Mouse (Mus musculus): Measurements from ENCODE around the gene Naglu.
"Not testable (repeated sequence)": the region's sequence is repeated elsewhere in the genome, so short reads cannot be mapped to it uniquely, and the experiment has no call there.

The Naglu gene

DNA sequence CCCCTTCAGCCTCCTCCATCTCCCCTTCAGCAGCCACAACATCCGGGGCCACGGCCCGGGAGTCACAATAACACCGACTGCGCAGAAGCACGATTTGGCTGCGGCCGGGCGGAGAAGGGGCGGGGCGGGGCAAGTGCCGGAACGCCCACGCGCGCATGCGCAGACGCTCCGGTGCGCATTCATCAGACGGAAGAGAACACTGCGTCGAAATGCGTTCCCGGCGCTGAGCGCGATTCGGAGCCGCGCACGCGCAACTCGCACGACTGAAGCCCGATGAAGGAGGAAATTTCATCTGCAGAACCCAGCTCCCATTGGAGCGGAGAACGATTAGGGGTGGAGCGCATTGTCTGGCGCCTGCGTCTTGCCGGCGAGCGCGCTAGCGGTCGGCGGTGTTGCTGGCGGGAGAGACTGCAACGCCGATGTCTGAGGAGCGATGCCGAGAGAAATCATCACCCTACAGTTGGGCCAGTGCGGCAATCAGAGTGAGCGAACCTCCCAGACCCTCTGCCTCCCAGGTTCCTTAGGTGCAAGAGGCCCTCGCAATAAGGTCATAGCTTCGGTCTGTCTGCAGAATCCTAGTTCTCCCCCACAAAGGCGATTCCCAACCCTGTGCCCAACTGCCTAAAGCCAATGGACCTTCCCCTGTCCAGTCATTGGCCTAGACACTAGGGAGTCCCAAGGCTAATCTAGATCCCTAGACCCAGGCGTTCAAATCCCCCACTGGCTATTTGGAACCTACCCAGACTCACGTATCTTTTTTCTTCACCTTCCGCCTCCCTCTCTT lies 50.1 kb downstream of the Naglu start, which contains the start of the genes Retreg3 and Tubg1:
Retreg3 (minus strand) TSS at position 133 of the 784 bp plus-strand sequence.
Tubg1 (plus strand) TSS at position 178 of the 784 bp plus-strand sequence.
- CTCF ChIA-PET = interaction anchor here in 3 of 4 experiments (0.5 to 1.8 kb wide), 18 partner anchors 12 to 791 kb away, joined by 3 to 13 read pairs (median 4); partner anchors contain the start of genes Psmc3ip (in 2 of the 3), Becn1 (in 1 of the 3), Ccr10 (in 1 of the 3) and Cntd1 (in 1 of the 3)
- POLR2A ChIA-PET = interaction anchor here (0.5 to 3.5 kb wide), 73 partner anchors 9 to 1757 kb away, joined by 3 to 23 read pairs (median 4); partner anchors contain the start of genes Cntd1 (in 2 of the 4), Cntnap1 (in 2 of the 4), Coa3 (in 2 of the 4) and Mlx (in 2 of the 4)

DNA sequence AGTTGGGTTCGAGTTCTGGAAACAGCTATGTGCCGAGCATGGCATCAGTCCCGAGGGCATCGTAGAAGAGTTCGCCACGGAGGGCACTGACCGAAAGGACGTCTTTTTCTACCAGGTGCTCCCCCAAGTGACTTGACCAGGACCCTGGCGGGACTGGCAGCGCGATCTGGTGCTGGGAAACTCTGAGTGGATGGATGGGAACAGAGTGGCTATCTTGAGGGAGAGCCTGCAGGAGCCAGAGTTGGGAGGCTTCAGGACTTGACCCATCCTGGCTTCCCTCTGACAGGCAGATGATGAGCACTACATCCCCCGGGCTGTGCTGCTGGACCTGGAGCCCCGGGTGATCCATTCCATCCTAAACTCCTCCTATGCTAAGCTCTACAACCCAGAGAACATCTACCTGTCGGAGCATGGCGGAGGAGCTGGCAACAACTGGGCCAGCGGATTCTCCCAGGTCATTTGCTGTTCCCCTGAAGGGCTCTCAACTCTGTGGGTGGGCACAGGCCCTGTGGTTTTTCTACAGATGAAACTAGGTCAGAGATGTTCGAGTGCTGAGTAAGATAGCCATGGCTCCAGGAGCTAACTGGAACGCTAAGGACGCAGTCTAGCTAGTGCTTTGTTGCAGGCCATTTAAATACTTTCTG lies 50.9 kb downstream of the Naglu start:
- CTCF ChIA-PET = interaction anchor here in 3 of 4 experiments (0.6 to 1.8 kb wide), 16 partner anchors 11 to 181 kb away, joined by 3 to 13 read pairs (median 5); partner anchors contain the start of genes Psmc3ip (in 2 of the 3), Becn1 (in 1 of the 3), Ccr10 (in 1 of the 3) and Cntd1 (in 1 of the 3)
- POLR2A ChIA-PET = interaction anchor here (0.5 to 3.5 kb wide), 64 partner anchors 8 to 801 kb away, joined by 3 to 23 read pairs (median 4); partner anchors contain the start of genes Cntd1 (in 2 of the 4), Cntnap1 (in 2 of the 4), Coa3 (in 2 of the 4) and Mlx (in 2 of the 4)

DNA sequence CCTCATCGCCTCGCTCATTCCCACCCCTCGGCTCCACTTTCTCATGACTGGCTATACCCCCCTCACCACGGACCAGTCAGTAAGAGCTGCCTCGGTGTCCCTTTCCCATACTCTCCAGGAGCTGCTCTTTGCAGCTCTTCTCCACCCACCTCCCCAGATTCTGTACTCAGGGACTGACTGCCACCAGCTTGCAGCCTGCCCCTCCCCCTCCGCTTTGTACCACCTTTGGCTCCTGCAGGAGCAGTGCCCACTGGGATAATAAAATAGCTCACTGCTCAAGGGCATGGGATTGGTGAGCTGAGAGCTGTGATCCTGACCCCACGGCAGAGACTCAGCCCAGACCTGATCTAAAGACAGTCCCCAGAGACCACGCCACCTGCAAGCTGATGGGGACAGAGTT lies 54.7 kb downstream of the Naglu start:
- ChIA-PET CTCF (interaction anchor here in 2 of 4 experiments (1.5 to 1.9 kb wide), 2 partner anchors 52 to 56 kb away, joined by 5 to 6 read pairs; no protein-coding TSS in a partner anchor), POLR2A (interaction anchor here in 1 of 4 experiments (1.2 to 1.4 kb wide), 2 partner anchors 24 to 36 kb away, joined by 3 to 4 read pairs; no protein-coding TSS in a partner anchor)

DNA sequence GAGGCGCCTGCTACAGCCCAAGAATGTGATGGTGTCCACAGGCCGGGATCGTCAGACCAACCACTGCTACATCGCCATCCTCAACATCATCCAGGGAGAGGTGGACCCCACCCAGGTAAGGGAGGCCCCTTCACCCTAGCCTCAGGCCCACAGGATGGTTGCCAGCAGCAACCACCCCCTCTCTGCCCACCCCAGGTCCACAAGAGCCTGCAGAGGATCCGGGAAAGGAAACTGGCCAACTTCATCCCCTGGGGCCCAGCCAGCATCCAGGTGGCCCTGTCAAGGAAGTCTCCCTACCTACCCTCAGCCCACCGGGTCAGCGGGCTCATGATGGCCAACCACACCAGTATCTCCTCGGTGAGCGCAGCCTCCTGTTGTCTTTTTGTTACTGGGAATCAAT lies 55.2 kb downstream of the Naglu start:
- CTCF ChIA-PET = interaction anchor here in 1 of 4 experiments (1.9 kb wide), 1 partner anchor 52 kb away, joined by 5 read pairs; no protein-coding TSS in a partner anchor
- POLR2A ChIA-PET = not testable (repeated sequence)

DNA sequence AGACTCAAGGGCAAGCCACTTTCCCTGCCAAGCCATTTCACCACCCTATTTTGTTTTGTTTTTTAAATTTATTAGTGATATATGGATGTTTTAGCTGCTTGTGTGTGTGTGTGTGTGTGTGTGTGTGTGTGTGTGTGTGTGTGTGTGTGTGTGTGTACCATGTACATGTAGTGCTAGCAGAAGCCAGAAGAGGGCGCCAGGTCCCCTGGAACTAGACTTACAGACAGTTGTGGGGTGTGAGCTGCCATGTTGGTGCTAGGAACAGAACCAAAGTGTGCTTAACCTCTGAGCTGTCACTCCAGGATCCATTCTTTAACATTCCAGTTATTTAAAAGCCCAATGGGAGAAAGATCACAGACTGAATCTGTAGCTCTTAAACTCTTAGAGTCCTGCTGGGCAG lies 57.3 kb downstream of the Naglu start:
- POLR2A ChIA-PET = interaction anchor here (0.6 to 1.5 kb wide), 7 partner anchors 10 to 425 kb away, joined by 3 to 8 read pairs (median 3); partner anchors contain the start of genes Brca1 (in 1 of the 4), Cntd1 (in 1 of the 4), Coa3 (in 1 of the 4) and Nbr1 (in 1 of the 4)

More for the DNA sequence above, 57.3 kb downstream of the Naglu start:
- CTCF ChIA-PET = interaction anchor here (0.6 to 1.9 kb wide), 30 partner anchors 8 to 1196 kb away, joined by 3 to 17 read pairs (median 3); partner anchors contain the start of genes Becn1 (in 1 of the 4) and Psmc3ip (in 1 of the 4)

All from embryonic stem cell, embryonic (primary cell).